Mouse (Mus musculus) stomach, postnatal 0 days (tissue): ENCODE data around the gene Wrap53.

Experiments used
- CTCF ChIP-seq: IDR thresholded peaks from 2 replicates; pipeline ENCODE4 v1.5.1; 2016; ENCODE audit warnings: antibody characterized with exemption, low read depth, mild to moderate bottlenecking, moderate library complexity
- EP300 ChIP-seq: optimal IDR thresholded peaks from 2 replicates; pipeline ENCODE3; 2016; ENCODE audit warnings: antibody characterized with exemption

DNA sequence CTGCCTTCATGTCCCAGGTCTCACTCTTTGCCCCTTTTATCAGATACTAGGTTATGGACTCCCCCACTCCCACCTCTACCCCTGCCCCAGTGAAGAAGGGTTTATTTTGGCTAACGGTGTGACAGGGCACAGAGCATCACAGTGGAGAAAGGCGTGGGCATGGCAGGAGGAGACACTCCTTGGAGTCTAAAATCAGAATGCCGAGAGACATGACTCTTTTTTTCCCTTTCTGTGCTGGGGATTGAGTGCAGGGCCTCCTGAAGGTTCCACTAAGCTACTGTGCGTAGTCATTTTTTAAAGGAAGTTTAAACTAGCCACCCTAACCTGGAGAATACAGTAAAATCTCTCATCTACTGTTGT lies 52.0 kb downstream of the Wrap53 start:
- TF ChIP-seq CTCF (no peak), EP300 (no peak)
